Mouse (Mus musculus): Measurements from ENCODE around the gene Gm11214. TPM values are rescaled to one million over a fixed set of nuclear protein-coding genes. Genes with fewer than 3 reads are reported as not detected.

Gm11214 gene
- total RNA-seq (2022), result not detected

GRCm38 (mm10) chr4:63663279-63663678 is at the start of gene Gm11214:
TSS of gene Gm11214 (minus strand) at chr4:63663379.
- no peak for DNase-seq (ENCODE audit: low spot score in 2 of 2)

DNA sequence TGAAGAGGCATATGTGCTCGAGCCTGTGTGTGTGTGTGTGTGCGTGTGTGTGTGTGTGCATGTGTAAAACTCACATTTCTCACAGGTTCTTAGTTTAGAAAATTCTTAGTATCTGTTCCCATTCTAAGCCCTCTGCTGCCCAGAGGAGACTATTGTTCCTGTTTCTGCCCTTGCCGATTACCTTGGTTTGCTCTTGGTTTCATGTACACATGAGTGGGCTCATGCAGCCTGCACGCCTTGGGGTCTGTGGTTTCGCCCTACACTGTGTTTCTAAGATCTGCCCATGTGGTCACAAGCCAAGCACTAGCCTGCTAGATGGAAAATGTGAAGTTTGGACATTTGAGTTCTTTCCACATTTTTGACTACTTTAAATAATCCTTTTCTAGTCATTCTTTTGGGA is 48.7 kb upstream of the Gm11214 start:
- DNase-seq (ENCODE audit: low spot score in 2 of 2), result no peak

- no peak for DNase-seq (ENCODE audit: low spot score in 2 of 2)
Observed at GRCm38 (mm10) chr4:63710431-63711220, 47.4 kb upstream of the Gm11214 start.

DNA sequence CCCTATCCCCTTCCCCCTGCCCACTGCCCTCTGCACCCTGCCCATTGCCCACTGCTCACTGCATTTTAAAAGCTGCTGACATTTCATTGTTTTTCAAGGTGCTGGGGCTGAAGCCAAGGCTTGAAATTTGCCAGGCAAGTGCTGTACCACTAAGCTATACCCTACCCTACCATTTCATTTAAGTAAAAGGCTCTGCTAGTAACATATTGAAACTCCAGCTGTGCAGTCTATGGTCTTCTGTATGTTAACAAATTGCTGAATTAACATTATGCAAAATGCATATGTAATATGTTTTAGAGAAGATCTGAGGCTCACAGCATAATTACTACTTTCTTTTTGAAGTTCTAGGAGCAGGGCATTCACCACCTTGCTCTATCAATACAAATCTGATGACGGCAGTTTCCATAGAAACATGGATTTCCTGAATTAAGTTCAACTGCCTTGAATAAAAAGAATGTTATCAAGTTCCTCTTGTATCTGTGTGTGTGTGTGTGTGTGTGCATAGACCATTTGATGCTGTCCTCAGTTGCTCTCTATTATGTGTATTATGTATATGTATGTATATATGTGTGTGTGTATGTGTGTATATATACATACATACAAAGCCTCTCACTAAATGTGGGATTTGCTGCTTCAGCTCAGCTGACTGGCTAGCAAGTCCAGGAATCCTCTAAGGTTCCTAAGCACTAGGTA is 43.2 kb upstream of the Gm11214 start:
- no peak for DNase-seq (ENCODE audit: low spot score in 2 of 2)

DNA sequence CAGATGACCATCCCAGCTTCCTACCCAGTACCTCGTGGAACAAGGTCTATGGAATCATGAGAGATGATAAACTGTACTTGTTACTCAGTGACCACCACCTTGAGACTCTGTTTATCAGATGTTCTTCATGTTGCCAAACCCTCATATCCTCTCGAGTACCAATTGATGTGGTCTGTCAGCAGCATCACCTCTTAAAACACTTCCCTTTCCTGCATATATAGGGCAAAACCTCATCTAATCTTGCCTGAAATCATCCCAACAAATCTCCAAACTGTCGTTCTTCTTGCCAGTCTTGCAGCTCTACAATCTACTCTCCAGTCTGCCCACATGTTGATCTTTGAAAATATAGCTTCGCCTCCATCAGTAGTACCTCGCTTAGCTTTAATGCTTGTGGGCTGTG is 41.1 kb upstream of the Gm11214 start:
- DNase-seq (ENCODE audit: low spot score in 2 of 2), result no peak

GRCm38 (mm10) chr4:63703686-63704085 is 40.5 kb upstream of the Gm11214 start:
- DNase-seq (ENCODE audit: low spot score in 2 of 2), result no peak

DNA sequence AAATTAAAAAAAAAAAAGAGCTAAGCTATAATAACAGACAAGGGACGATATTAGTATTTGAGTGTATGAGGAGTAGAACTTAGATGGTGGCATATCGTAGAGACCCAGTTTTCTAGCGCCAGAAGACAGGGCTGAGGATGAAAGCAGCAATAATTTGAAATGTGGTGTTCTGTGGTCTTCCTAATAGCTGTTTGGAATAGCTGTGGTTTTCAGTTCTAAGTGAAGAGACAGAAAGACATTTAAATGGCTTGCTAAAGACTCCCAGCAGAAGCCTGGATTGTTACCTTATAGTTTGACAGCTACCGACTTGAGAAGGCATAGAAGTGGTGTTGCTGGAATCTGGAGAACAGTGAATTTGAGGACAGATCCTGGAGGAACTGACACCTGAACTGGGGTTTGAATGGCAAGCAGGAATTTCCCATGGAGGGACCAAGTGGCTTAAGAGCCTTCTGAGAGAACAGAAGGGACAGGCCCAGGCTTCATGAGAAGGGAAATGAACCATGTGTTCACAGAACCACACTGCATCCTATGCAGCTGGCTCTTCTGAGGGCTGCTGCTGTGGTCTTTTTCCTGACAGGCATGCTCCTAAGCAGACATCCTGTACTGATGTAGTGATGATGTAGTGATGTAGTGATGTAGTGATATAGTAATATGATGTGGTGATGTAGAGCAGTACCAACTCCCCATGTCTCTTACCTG is 39.0 kb upstream of the Gm11214 start:
- DNase-seq (ENCODE audit: low spot score in 2 of 2), result no peak

- DNase-seq (ENCODE audit: low spot score in 2 of 2), result no peak
Observed at GRCm38 (mm10) chr4:63699749-63700148, 36.6 kb upstream of the Gm11214 start.

GRCm38 (mm10) chr4:63696921-63697320 is 33.7 kb upstream of the Gm11214 start:
- DNase-seq (ENCODE audit: low spot score in 2 of 2), result no peak

DNA sequence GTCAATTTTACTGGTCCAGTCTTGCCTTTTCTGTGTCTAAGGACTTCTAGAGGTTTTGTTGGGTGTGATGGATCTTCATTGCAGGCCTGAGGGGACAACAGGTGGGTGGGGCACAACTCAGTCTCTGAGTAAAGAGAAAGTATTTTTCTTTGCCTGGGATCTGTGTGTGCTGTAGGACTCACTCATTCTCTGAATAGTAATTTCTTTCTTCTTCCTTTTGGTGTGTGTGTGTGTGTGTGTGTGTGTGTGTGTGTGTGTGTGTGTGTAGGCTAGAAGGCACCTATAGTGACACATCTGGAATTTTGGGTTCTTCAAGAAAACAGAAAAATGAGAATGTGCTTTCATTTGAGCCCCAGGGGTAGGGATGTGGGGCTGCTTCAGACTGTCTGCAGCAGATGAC is 29.2 kb upstream of the Gm11214 start:
- no peak for DNase-seq (ENCODE audit: low spot score in 2 of 2)

- no peak for DNase-seq (ENCODE audit: low spot score in 2 of 2)
Observed at GRCm38 (mm10) chr4:63687429-63687828, 24.2 kb upstream of the Gm11214 start.

DNA sequence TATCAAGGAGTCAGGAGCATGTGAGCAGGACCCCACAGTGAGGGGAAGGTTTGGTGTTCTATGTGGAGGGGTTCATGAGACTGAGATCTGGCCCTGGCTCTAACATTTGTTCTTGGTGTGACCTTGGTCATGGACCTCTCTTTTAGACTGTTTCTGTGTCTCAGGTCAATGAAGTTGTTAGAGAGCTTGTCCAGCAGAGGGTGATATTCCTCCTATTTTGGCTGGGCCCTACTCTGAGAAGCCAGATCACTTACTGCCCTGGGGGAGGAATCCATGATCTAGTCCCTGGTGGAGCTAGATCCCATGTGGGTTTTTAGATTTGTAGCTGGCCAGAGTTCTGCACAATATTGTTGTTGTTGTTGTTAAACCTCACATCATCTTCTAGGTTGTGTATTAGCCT is 23.0 kb upstream of the Gm11214 start:
- DNase-seq (ENCODE audit: low spot score in 2 of 2), result no peak

DNA sequence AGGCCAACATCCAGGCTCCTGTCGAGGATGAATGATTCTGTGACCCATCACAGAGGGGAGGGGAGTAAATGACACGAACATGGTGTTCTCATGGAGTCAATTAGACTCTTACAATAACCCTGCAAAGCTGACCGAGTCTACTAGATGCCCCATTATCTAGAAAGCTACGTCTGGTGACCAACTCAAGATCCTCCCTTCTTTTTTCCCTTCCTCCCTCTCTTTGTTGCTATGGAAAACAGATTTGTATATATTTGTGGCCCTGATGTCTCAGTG is 22.0 kb upstream of the Gm11214 start:
- no peak for DNase-seq (ENCODE audit: low spot score in 2 of 2)

DNA sequence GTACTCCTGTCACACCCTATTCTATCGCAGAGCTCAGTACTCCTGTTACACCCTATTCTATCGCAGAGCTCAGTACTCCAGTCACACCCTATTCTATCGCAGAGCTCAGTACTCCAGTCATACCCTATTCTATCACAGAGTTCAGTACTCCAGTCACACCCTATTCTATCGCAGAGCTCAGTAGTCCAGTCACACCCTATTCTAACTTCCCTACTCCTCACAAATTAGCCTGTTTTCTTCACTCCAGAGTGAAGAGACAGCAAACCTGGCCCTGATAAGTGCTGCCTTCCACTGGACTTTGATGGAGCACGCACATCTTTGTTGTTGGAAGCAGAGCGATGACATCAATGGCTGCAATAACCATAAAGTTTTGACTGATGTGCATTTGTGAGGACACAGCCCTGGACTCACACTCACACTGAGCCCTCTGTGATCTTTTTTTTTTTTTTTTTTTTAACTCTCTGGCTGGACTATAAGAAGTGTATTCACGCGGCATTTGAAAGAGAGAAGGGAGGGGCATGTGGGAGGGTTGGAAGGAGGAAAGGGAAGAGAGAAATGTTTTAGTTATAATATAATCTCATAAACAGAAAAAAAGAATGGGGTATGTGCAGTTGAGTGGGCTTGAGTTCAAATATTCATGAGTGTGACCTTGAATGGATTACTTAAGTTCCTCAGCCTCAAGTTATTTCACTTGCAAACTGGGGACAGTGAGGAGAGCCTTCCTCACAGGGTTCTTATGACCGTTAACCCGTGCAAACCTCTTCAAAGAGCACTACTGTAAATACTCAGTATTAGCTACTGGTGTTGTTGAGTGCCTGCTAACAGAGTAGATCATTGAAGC is 21.5 kb upstream of the Gm11214 start:
- no peak for DNase-seq (ENCODE audit: low spot score in 2 of 2)

DNA sequence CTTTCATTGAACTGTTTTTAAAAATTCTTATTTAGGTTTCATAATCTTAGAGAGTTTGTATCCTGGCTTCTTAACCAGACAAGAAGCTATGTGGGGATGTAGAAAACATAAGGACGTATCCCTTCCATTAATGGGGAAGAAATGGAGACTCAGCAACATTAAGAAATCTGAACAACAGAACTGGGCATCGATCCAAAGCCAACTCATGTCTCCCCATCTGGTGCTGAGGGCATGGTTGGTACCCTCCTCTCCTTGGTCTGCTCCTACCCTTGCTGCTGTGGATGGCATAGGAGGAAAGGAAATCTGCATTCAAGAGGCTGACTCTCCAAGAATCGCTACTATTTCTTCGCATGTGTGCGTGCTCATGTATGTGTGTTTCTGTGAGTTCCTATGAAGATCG is 20.5 kb upstream of the Gm11214 start:
- DNase-seq (ENCODE audit: low spot score in 2 of 2), result no peak

- DNase-seq (ENCODE audit: low spot score in 2 of 2), result no peak
Observed at GRCm38 (mm10) chr4:63683056-63683455, 19.9 kb upstream of the Gm11214 start.

GRCm38 (mm10) chr4:63682441-63682840 is 19.3 kb upstream of the Gm11214 start:
- DNase-seq (ENCODE audit: low spot score in 2 of 2), result no peak

GRCm38 (mm10) chr4:63681557-63681956 is 18.4 kb upstream of the Gm11214 start:
- DNase-seq (ENCODE audit: low spot score in 2 of 2), result no peak

- no peak for DNase-seq (ENCODE audit: low spot score in 2 of 2)
Observed at GRCm38 (mm10) chr4:63675128-63675527, 11.9 kb upstream of the Gm11214 start.

DNA sequence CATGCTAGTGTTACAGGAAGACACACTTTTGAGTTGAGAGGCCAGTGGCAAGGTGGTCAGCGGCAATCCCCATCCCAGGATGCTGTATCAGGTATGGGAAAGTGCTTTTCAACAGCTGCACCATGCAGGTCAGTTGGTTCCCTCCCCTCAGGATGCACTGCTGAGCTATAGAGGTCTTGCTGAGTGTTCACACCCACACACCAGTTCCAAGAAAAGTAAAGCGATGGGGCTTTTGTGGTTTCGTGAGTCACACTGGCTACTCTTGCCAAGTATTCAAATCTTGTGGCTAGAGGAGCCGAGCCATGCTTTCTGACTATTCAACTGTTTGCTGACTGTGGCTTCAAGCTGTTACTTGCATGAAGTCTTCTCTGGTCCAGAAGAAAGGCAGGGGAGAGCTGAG is 5.1 kb upstream of the Gm11214 start:
- DNase-seq (ENCODE audit: low spot score in 2 of 2), result peak; percentile 11 to 73

- no peak for DNase-seq (ENCODE audit: low spot score in 2 of 2)
Observed at GRCm38 (mm10) chr4:63665738-63666137, 2.6 kb upstream of the Gm11214 start.

- DNase-seq (ENCODE audit: low spot score in 2 of 2), result no peak
Observed at GRCm38 (mm10) chr4:63661857-63662256, 1.3 kb downstream of the Gm11214 start.

Measured in left cerebral cortex, adult 8-10 months (tissue).